Mouse (Mus musculus): Measurements from ENCODE around the gene Kif12. TPM values are rescaled to one million over a fixed set of nuclear protein-coding genes. Genes with fewer than 3 reads are reported as not detected.

Gene Kif12
- polyA plus RNA-seq, 2 experiments from 2014 or later = not detected

- ATAC-seq = no peak
Measured at GRCm38 (mm10) chr4:63158192-63158591, 13.7 kb downstream of the Kif12 start.

GRCm38 (mm10) chr4:63156726-63157634 is 15.0 kb downstream of the Kif12 start:
- no peak for ATAC-seq

GRCm38 (mm10) chr4:63155596-63155995 is 16.3 kb downstream of the Kif12 start:
- ATAC-seq = no peak

- no peak for ATAC-seq
Measured at GRCm38 (mm10) chr4:63154699-63155098, 17.2 kb downstream of the Kif12 start, which contains the start of gene Ambp. Ambp (minus strand) TSS chr4:63154799.

GRCm38 (mm10) chr4:63154028-63154427 is 17.9 kb downstream of the Kif12 start:
- ATAC-seq = no peak

GRCm38 (mm10) chr4:63151127-63151526 is 20.8 kb downstream of the Kif12 start:
- ATAC-seq = no peak

GRCm38 (mm10) chr4:63147268-63147667 is 24.7 kb downstream of the Kif12 start:
- no peak for ATAC-seq

- ATAC-seq = no peak
Measured at GRCm38 (mm10) chr4:63129891-63130624, 41.9 kb downstream of the Kif12 start.

GRCm38 (mm10) chr4:63124861-63125466 is 47.0 kb downstream of the Kif12 start:
- ATAC-seq = no peak

- ATAC-seq = peak; percentile 84
Measured at GRCm38 (mm10) chr4:63118639-63119437, 53.1 kb downstream of the Kif12 start.

Other genes with a start within 250 kb of the Kif12 start
- gene Zfp618, start 206.6 kb downstream of the Kif12 start, polyA plus RNA-seq (2017; shearing (Covaris generic)) = under 1 TPM in 1 of 2 experiments, not detected in 1; 0.11 TPM
- gene Ambp, start 17.3 kb downstream of the Kif12 start, polyA plus RNA-seq (2017; shearing (Covaris generic)) = not detected
- under 1 TPM; 0.33 to 0.75 TPM for gene Col27a1, start 41.9 kb upstream of the Kif12 start, polyA plus RNA-seq (2017; shearing (Covaris generic))
- gene Orm1, start 172.4 kb upstream of the Kif12 start, polyA plus RNA-seq (2017; shearing (Covaris generic)) = not detected
- 1 to 10 TPM in 1 of 2 experiments, under 1 TPM in 1; 0.79 to 1.2 TPM for gene Orm3, start 184.0 kb upstream of the Kif12 start, polyA plus RNA-seq (2017; shearing (Covaris generic))
- under 1 TPM in 1 of 2 experiments, not detected in 1; 0.43 TPM for gene Orm2, start 190.3 kb upstream of the Kif12 start, polyA plus RNA-seq (2017; shearing (Covaris generic))
- gene Akna, start 231.2 kb upstream of the Kif12 start, polyA plus RNA-seq (2017; shearing (Covaris generic)) = 100 to 1,000 TPM in 1 of 2 experiments, 10 to 100 TPM in 1; 95.9 to 158 TPM